Mouse (Mus musculus) liver, postnatal 0 days (tissue): Measurements from ENCODE around the gene Epha7. TPM values are rescaled to one million over a fixed set of nuclear protein-coding genes. Genes with fewer than 3 reads are reported as not detected.

Source experiments
- ATAC-seq: fragments of 200-750 bp; cut with Nextera tagmentation; 2 replicates; pipeline ENCODE4 v1.8.0; 2017; ENCODE audit warnings: mild to moderate bottlenecking, moderate library complexity
- DNase-seq: peaks from one replicate; pipeline ENCODE4 v3.0.0-alpha.2; 2016
- H3K27ac ChIP-seq: fragments of 300-500 bp; sonication (generic); 2 replicates; pipeline ENCODE4 v1.5.1; 2014; ENCODE audit warnings: antibody characterized with exemption, moderate library complexity, mild to moderate bottlenecking, low read depth
- H3K27me3 ChIP-seq: fragments of 300-500 bp; sonication (generic); 2 replicates; pipeline ENCODE4 v1.6.1; 2014; ENCODE audit warnings: low read length, control low read depth, mixed read lengths; ENCODE audit not compliant: insufficient read depth
- H3K36me3 ChIP-seq: fragments of 300-500 bp; sonication (generic); replicated peaks from 2 replicates; pipeline ENCODE4 v1.6.1; 2014; ENCODE audit warnings: mild to moderate bottlenecking, control low read depth, low read length, moderate library complexity, mixed read lengths; ENCODE audit not compliant: insufficient read depth
- H3K4me1 ChIP-seq: fragments of 300-500 bp; sonication (generic); 2 replicates; pipeline ENCODE4 v1.6.1; 2014; ENCODE audit warnings: antibody characterized with exemption, mild to moderate bottlenecking, control low read depth; ENCODE audit not compliant: insufficient read depth
- H3K4me2 ChIP-seq: fragments of 300-500 bp; sonication (generic); 2 replicates; pipeline ENCODE4 v1.6.1; 2014; ENCODE audit warnings: low read depth, mild to moderate bottlenecking, low read length, moderate library complexity, mixed read lengths
- H3K4me3 ChIP-seq: fragments of 300-500 bp; sonication (generic); 2 replicates; pipeline ENCODE4 v1.5.1; 2014; ENCODE audit warnings: low read depth, low read length
- H3K9ac ChIP-seq: fragments of 300-500 bp; sonication (generic); replicated peaks from 2 replicates; pipeline ENCODE4 v1.6.1; 2014; ENCODE audit warnings: mild to moderate bottlenecking, moderate library complexity
- H3K9me3 ChIP-seq: fragments of 300-500 bp; sonication (generic); 2 replicates; pipeline ENCODE4 v1.6.1; 2016; ENCODE audit warnings: mild to moderate bottlenecking, control low read depth, low read length, mixed read lengths
- CTCF ChIP-seq: sonication (generic); IDR thresholded peaks from 2 replicates; pipeline ENCODE4 v1.5.1; 2016; ENCODE audit warnings: antibody characterized with exemption, low read depth
- EP300 ChIP-seq: IDR thresholded peaks from 2 replicates; pipeline ENCODE4 v1.6.1; 2016; ENCODE audit warnings: antibody characterized with exemption, low read depth, mild to moderate bottlenecking
- WGBS: fragments of 180-500 bp; shearing (Covaris S2); extraction: QIAGEN DNeasy Blood & Tissue Kit; methylation state at CpG from one replicate; pipeline ENCODE4 v1.1.7; 2014; ENCODE audit not compliant: insufficient replicate concordance; 5-methylcytosine and 5-hydroxymethylcytosine counted together
- polyA plus RNA-seq: library from polyadenylated mRNA; unstranded; fragments of >200 nt; fragmentation: Nextera tagmentation; extraction: Ambion mirVana; gene quantifications from 2 replicates; pipeline ENCODE4 v1.2.1, GENCODE M21; 2015

The Epha7 gene
- 1.1 and 1.2 TPM in 2 replicates for polyA plus RNA-seq

- Histone ChIP-seq H3K27me3 (peaks cover 45% of the 10 kb centered on the region), H3K9ac (peak within 1 kb of the TSS; percentile 45), H3K36me3 (no peaks in the 10 kb centered on the region), H3K4me3 (peak within 1 kb of the TSS; percentile 66), H3K9me3 (no peaks in the 10 kb centered on the region), H3K4me1 (peaks cover 17% of the 10 kb centered on the region), H3K4me2 (peak within 1 kb of the TSS; percentile 95), H3K27ac (0 out of 2 replicates have a peak within 1 kb of the TSS, but pooled peaks have one; percentile 30)
- TF ChIP-seq CTCF (no peak), EP300 (no peak)
- peak; percentile 100 for ATAC-seq
- peak; percentile 92 for DNase-seq
- under 1% methylated on average over 48 of the region's 48 CpGs for WGBS
Measured at GRCm38 (mm10) chr4:28812691-28813289, at the start of gene Epha7. Gene Epha7 (plus strand): TSS chr4:28813131.

GRCm38 (mm10) chr4:28783961-28784360 is 29.0 kb upstream of the Epha7 start:
- H3K4me1 ChIP-seq = no peaks in the 10 kb centered on the region
- no peaks in the 10 kb centered on the region for H3K9me3 ChIP-seq
- ATAC-seq (no peak), DNase-seq (no peak)
- H3K27ac ChIP-seq = no peak overlapping the region
- H3K27me3 ChIP-seq = no peaks in the 10 kb centered on the region
- WGBS = 57% methylated on average over 3 of the region's 3 CpGs
- no peaks in the 10 kb centered on the region for H3K36me3 ChIP-seq
- no peak overlapping the region for H3K4me2 ChIP-seq
- TF ChIP-seq EP300 (no peak), CTCF (no peak)
- no peak overlapping the region for H3K4me3 ChIP-seq
- no peak overlapping the region for H3K9ac ChIP-seq

GRCm38 (mm10) chr4:28808800-28809199 is 4.1 kb upstream of the Epha7 start:
- Histone ChIP-seq H3K27ac (no peak overlapping the region), H3K9me3 (no peaks in the 10 kb centered on the region), H3K36me3 (no peaks in the 10 kb centered on the region), H3K9ac (no peak overlapping the region), H3K4me2 (no peak overlapping the region), H3K4me3 (no peak overlapping the region), H3K4me1 (peaks cover 5% of the 10 kb centered on the region; the same call in 1 of the 2 replicates), H3K27me3 (peaks cover 16% of the 10 kb centered on the region)
- no peak for ATAC-seq
- peak; percentile 17 for DNase-seq
- peak; percentile 39 for TF ChIP-seq CTCF
- TF ChIP-seq EP300 = no peak

GRCm38 (mm10) chr4:28809703-28810102 is 3.2 kb upstream of the Epha7 start:
- Histone ChIP-seq H3K9me3 (no peaks in the 10 kb centered on the region), H3K4me3 (no peak overlapping the region), H3K27me3 (peaks cover 24% of the 10 kb centered on the region), H3K4me1 (peaks cover 10% of the 10 kb centered on the region; the same call in 1 of the 2 replicates), H3K27ac (no peak overlapping the region), H3K36me3 (no peaks in the 10 kb centered on the region), H3K4me2 (no peak overlapping the region), H3K9ac (no peak overlapping the region)
- WGBS = 68% methylated on average over 4 of the region's 4 CpGs
- DNase-seq (no peak), ATAC-seq (no peak)
- TF ChIP-seq EP300 (no peak), CTCF (no peak)

GRCm38 (mm10) chr4:28813551-28814475 is 882 bp downstream of the Epha7 start:
- Histone ChIP-seq H3K27ac (0 out of 2 replicates have a peak overlapping the region, but pooled peaks have one; percentile 30), H3K36me3 (no peaks in the 10 kb centered on the region), H3K4me3 (peak overlapping the region; percentile 66), H3K4me2 (peak overlapping the region; percentile 95), H3K9me3 (no peaks in the 10 kb centered on the region), H3K9ac (peak overlapping the region; percentile 45; the same call in 1 of the 2 replicates), H3K27me3 (peaks cover 45% of the 10 kb centered on the region), H3K4me1 (peaks cover 17% of the 10 kb centered on the region)
- TF ChIP-seq CTCF (no peak), EP300 (no peak)
- DNase-seq (peak; percentile 35), ATAC-seq (no peak)
- WGBS = under 1% methylated on average over 85 of the region's 94 CpGs

GRCm38 (mm10) chr4:28814476-28814815 is 1.5 kb downstream of the Epha7 start:
- H3K9ac ChIP-seq = no peak overlapping the region
- DNase-seq = no peak
- H3K36me3 ChIP-seq = no peaks in the 10 kb centered on the region
- peaks cover 17% of the 10 kb centered on the region for H3K4me1 ChIP-seq
- H3K27me3 ChIP-seq = peaks cover 45% of the 10 kb centered on the region
- under 1% methylated on average over 8 of the region's 8 CpGs for WGBS
- H3K27ac ChIP-seq = no peak overlapping the region
- H3K9me3 ChIP-seq = no peaks in the 10 kb centered on the region
- TF ChIP-seq CTCF (no peak), EP300 (no peak)
- H3K4me3 ChIP-seq = peak overlapping the region; percentile 66
- no peak for ATAC-seq
- H3K4me2 ChIP-seq = peak overlapping the region; percentile 95
